Mouse (Mus musculus): ENCODE data around the gene Gm3417. TPM values are rescaled to one million over a fixed set of nuclear protein-coding genes. Genes with fewer than 3 reads are reported as not detected.
A peak's percentile ranks its signal among the peaks of the same experiment; 100 is the strongest.
"Not testable (repeated sequence)": the region's sequence is repeated elsewhere in the genome, so short reads cannot be mapped to it uniquely, and the experiment has no call there.

Gene Gm3417
- total RNA-seq (2012; rRNA removed) (0.46 TPM in 1 of 2 replicates, not detected in the other), total RNA-seq (2014; rRNA removed) (1.8 and 3.1 TPM in 2 replicates), polyA plus RNA-seq (2012; ENCODE audit: insufficient read length, low read depth) (1.8 TPM in 1 of 2 replicates, not detected in the other)

GRCm38 (mm10) chr17:14978362-14979038 lies at the start of gene Gm3417, which contains the start of gene 9030025P20Rik:
Gm3417 (minus strand) TSS chr17:14978790.
9030025P20Rik (plus strand) TSS chr17:14978468.
- DNase-seq (ENCODE audit: extremely low read depth); H3K9me3 ChIP-seq (replicated peaks; ENCODE audit: low read length); H3K27ac ChIP-seq (ENCODE audit: insufficient read depth, low read depth); H3K79me2 ChIP-seq (replicated peaks; ENCODE audit: control insufficient read depth, extremely low read depth, insufficient read depth, poor library complexity, severe bottlenecking); H3K27me3 ChIP-seq (replicated peaks); H3K4me1 ChIP-seq (ENCODE audit: control insufficient read depth in 1 of 2, insufficient read depth in 2 of 2); in situ Hi-C loops (cut with MboI; ENCODE audit: low pct_ligation_motif_present, low pct_unique_long_range_greater_than_20kb, low sequenced_read_pairs); dilution Hi-C loops (cut with MboI; ENCODE audit: extremely low pct_ligation_motif_present, extremely low pct_unique_long_range_greater_than_20kb, low sequenced_read_pairs); H3K4me2 ChIP-seq (ENCODE audit: insufficient read depth, low read depth, poor library complexity, severe bottlenecking); H3K36me3 ChIP-seq (replicated peaks in 1 of 2; ENCODE audit: control insufficient read depth in 1 of 2, insufficient read depth in 1 of 2, low read length in 1 of 2): not testable (repeated sequence)
- Histone ChIP-seq H3K9ac (ENCODE audit: insufficient read depth, low read depth) (peak within 1 kb of the TSS; percentile 48; the same call in 1 of the 2 replicates), H3K4me3 (replicated peaks in 1 of 3; ENCODE audit: low read depth in 2 of 3, low read length in 2 of 3, poor library complexity in 1 of 3) (peak within 1 kb of the TSS in 1 of 3 experiments; percentile 34)

- H3K79me2 ChIP-seq (replicated peaks; ENCODE audit: control insufficient read depth, extremely low read depth, insufficient read depth, poor library complexity, severe bottlenecking); H3K4me1 ChIP-seq (ENCODE audit: control insufficient read depth in 1 of 2, insufficient read depth in 2 of 2); H3K27ac ChIP-seq (ENCODE audit: insufficient read depth, low read depth); H3K27me3 ChIP-seq (replicated peaks); H3K4me2 ChIP-seq (ENCODE audit: insufficient read depth, low read depth, poor library complexity, severe bottlenecking); H3K9ac ChIP-seq (ENCODE audit: insufficient read depth, low read depth); H3K4me3 ChIP-seq (replicated peaks in 1 of 3; ENCODE audit: low read depth in 2 of 3, low read length in 2 of 3, poor library complexity in 1 of 3); H3K36me3 ChIP-seq (replicated peaks in 1 of 2; ENCODE audit: control insufficient read depth in 1 of 2, insufficient read depth in 1 of 2, low read length in 1 of 2); in situ Hi-C loops (cut with MboI; ENCODE audit: low pct_ligation_motif_present, low pct_unique_long_range_greater_than_20kb, low sequenced_read_pairs); H3K9me3 ChIP-seq (replicated peaks; ENCODE audit: low read length); DNase-seq (ENCODE audit: extremely low read depth); dilution Hi-C loops (cut with MboI; ENCODE audit: extremely low pct_ligation_motif_present, extremely low pct_unique_long_range_greater_than_20kb, low sequenced_read_pairs): not testable (repeated sequence)
Measured at GRCm38 (mm10) chr17:15025513-15025912, 46.9 kb upstream of the Gm3417 start.

GRCm38 (mm10) chr17:15024502-15025193 lies 46.1 kb upstream of the Gm3417 start:
- dilution Hi-C loops (cut with MboI; ENCODE audit: extremely low pct_ligation_motif_present, extremely low pct_unique_long_range_greater_than_20kb, low sequenced_read_pairs); H3K36me3 ChIP-seq (replicated peaks in 1 of 2; ENCODE audit: control insufficient read depth in 1 of 2, insufficient read depth in 1 of 2, low read length in 1 of 2); H3K4me2 ChIP-seq (ENCODE audit: insufficient read depth, low read depth, poor library complexity, severe bottlenecking); H3K79me2 ChIP-seq (replicated peaks; ENCODE audit: control insufficient read depth, extremely low read depth, insufficient read depth, poor library complexity, severe bottlenecking); H3K4me3 ChIP-seq (replicated peaks in 1 of 3; ENCODE audit: low read depth in 2 of 3, low read length in 2 of 3, poor library complexity in 1 of 3); in situ Hi-C loops (cut with MboI; ENCODE audit: low pct_ligation_motif_present, low pct_unique_long_range_greater_than_20kb, low sequenced_read_pairs); DNase-seq (ENCODE audit: extremely low read depth); H3K4me1 ChIP-seq (ENCODE audit: control insufficient read depth in 1 of 2, insufficient read depth in 2 of 2); H3K27ac ChIP-seq (ENCODE audit: insufficient read depth, low read depth); H3K9ac ChIP-seq (ENCODE audit: insufficient read depth, low read depth); H3K27me3 ChIP-seq (replicated peaks); H3K9me3 ChIP-seq (replicated peaks; ENCODE audit: low read length): not testable (repeated sequence)

- DNase-seq (ENCODE audit: extremely low read depth); H3K9me3 ChIP-seq (replicated peaks; ENCODE audit: low read length); dilution Hi-C loops (cut with MboI; ENCODE audit: extremely low pct_ligation_motif_present, extremely low pct_unique_long_range_greater_than_20kb, low sequenced_read_pairs); H3K27ac ChIP-seq (ENCODE audit: insufficient read depth, low read depth); H3K79me2 ChIP-seq (replicated peaks; ENCODE audit: control insufficient read depth, extremely low read depth, insufficient read depth, poor library complexity, severe bottlenecking); H3K36me3 ChIP-seq (replicated peaks in 1 of 2; ENCODE audit: control insufficient read depth in 1 of 2, insufficient read depth in 1 of 2, low read length in 1 of 2); H3K4me1 ChIP-seq (ENCODE audit: control insufficient read depth in 1 of 2, insufficient read depth in 2 of 2); H3K4me3 ChIP-seq (replicated peaks in 1 of 3; ENCODE audit: low read depth in 2 of 3, low read length in 2 of 3, poor library complexity in 1 of 3); H3K4me2 ChIP-seq (ENCODE audit: insufficient read depth, low read depth, poor library complexity, severe bottlenecking); in situ Hi-C loops (cut with MboI; ENCODE audit: low pct_ligation_motif_present, low pct_unique_long_range_greater_than_20kb, low sequenced_read_pairs); H3K9ac ChIP-seq (ENCODE audit: insufficient read depth, low read depth); H3K27me3 ChIP-seq (replicated peaks): not testable (repeated sequence)
Measured at GRCm38 (mm10) chr17:15023878-15024492, 45.4 kb upstream of the Gm3417 start.

- Histone ChIP-seq H3K4me2 (ENCODE audit: insufficient read depth, low read depth, poor library complexity, severe bottlenecking) (peak overlapping the region; percentile 47), H3K9ac (ENCODE audit: insufficient read depth, low read depth) (peak overlapping the region; percentile 89), H3K4me3 (replicated peaks in 1 of 3; ENCODE audit: low read depth in 2 of 3, low read length in 2 of 3, poor library complexity in 1 of 3) (peak overlapping the region in 1 of 3 experiments; percentile 18), H3K27ac (ENCODE audit: insufficient read depth, low read depth) (peak overlapping the region; percentile 92)
- H3K36me3 ChIP-seq (replicated peaks in 1 of 2; ENCODE audit: control insufficient read depth in 1 of 2, insufficient read depth in 1 of 2, low read length in 1 of 2); dilution Hi-C loops (cut with MboI; ENCODE audit: extremely low pct_ligation_motif_present, extremely low pct_unique_long_range_greater_than_20kb, low sequenced_read_pairs); H3K9me3 ChIP-seq (replicated peaks; ENCODE audit: low read length); in situ Hi-C loops (cut with MboI; ENCODE audit: low pct_ligation_motif_present, low pct_unique_long_range_greater_than_20kb, low sequenced_read_pairs); H3K4me1 ChIP-seq (ENCODE audit: control insufficient read depth in 1 of 2, insufficient read depth in 2 of 2); H3K27me3 ChIP-seq (replicated peaks); H3K79me2 ChIP-seq (replicated peaks; ENCODE audit: control insufficient read depth, extremely low read depth, insufficient read depth, poor library complexity, severe bottlenecking): not testable (repeated sequence)
- peak; percentile 12 for DNase-seq (ENCODE audit: extremely low read depth)
Measured at GRCm38 (mm10) chr17:15021503-15022220, 43.1 kb upstream of the Gm3417 start.
